Mouse (Mus musculus) forebrain, embryonic 11.5 days (tissue): ENCODE measurements around the gene Ociad1. TPM values are rescaled to one million over a fixed set of nuclear protein-coding genes. Genes with fewer than 3 reads are reported as not detected.
A peak's percentile ranks its signal among the peaks of the same experiment; 100 is the strongest.

ENCODE experiments used
- ATAC-seq: fragments of 200-750 bp; cut with Nextera tagmentation; replicated peaks from 2 replicates; pipeline ENCODE4 v1.8.0; 2017; ENCODE audit warnings: moderate TSS enrichment; ENCODE audit not compliant: low FRiP score
- DNase-seq: peaks from one replicate; pipeline ENCODE4 v3.0.0-alpha.2; 2017; ENCODE audit warnings: low spot score
- H3K27ac ChIP-seq: fragments of 300-500 bp; sonication (generic); 2 replicates; pipeline ENCODE4 v1.5.1; 2014; ENCODE audit warnings: low read depth, low read length
- H3K27me3 ChIP-seq: fragments of 300-500 bp; sonication (generic); 2 replicates; pipeline ENCODE4 v1.6.1; 2014; ENCODE audit warnings: mild to moderate bottlenecking, low read length, mixed read lengths; ENCODE audit not compliant: control insufficient read depth, insufficient read depth
- H3K36me3 ChIP-seq: fragments of 300-500 bp; sonication (generic); 2 replicates; pipeline ENCODE4 v1.6.1; 2014; ENCODE audit warnings: mild to moderate bottlenecking, low read length, moderate library complexity, mixed read lengths; ENCODE audit not compliant: control insufficient read depth, insufficient read depth
- H3K4me1 ChIP-seq: fragments of 300-500 bp; sonication (generic); replicated peaks from 2 replicates; pipeline ENCODE4 v1.6.1; 2014; ENCODE audit warnings: low read length, mixed read lengths; ENCODE audit not compliant: control insufficient read depth, insufficient read depth
- H3K4me2 ChIP-seq: fragments of 300-500 bp; sonication (generic); 2 replicates; pipeline ENCODE4 v1.6.1; 2014; ENCODE audit warnings: low read depth, mild to moderate bottlenecking, low read length, moderate library complexity, mixed read lengths; ENCODE audit not compliant: severe bottlenecking
- H3K4me3 ChIP-seq: fragments of 300-500 bp; sonication (generic); 2 replicates; pipeline ENCODE4 v1.5.1; 2014; ENCODE audit warnings: low read depth, low read length
- H3K9ac ChIP-seq: fragments of 300-500 bp; sonication (generic); 2 replicates; pipeline ENCODE4 v1.6.1; 2014; ENCODE audit warnings: low read length
- H3K9me3 ChIP-seq: fragments of 300-500 bp; sonication (generic); 2 replicates; pipeline ENCODE4 v1.6.1; 2016; ENCODE audit warnings: low read length, mixed read lengths; ENCODE audit not compliant: control insufficient read depth
- WGBS: fragments of 180-500 bp; shearing (Covaris S2); extraction: QIAGEN DNeasy Blood & Tissue Kit; methylation state at CpG from one replicate; pipeline ENCODE4 v1.1.7; 2014; 5-methylcytosine and 5-hydroxymethylcytosine counted together
- polyA plus RNA-seq: library from polyadenylated mRNA; unstranded; fragments of >200 nt; fragmentation: Nextera tagmentation; extraction: Ambion mirVana; gene quantifications from 2 replicates; pipeline ENCODE4 v1.2.1, GENCODE M21; 2014

Gene Ociad1
- polyA plus RNA-seq, 1 experiment from 2014 or later, result 143 TPM

- Histone ChIP-seq H3K27ac (no peak overlapping the region), H3K9ac (no peak overlapping the region), H3K4me2 (no peak overlapping the region), H3K36me3 (no peaks in the 10 kb centered on the region), H3K4me1 (peaks cover 3% of the 10 kb centered on the region; the same call in 1 of the 2 replicates), H3K4me3 (no peak overlapping the region), H3K9me3 (no peaks in the 10 kb centered on the region), H3K27me3 (no peaks in the 10 kb centered on the region)
- ATAC-seq (no peak), DNase-seq (no peak)
- WGBS, result 80% methylated on average over 10 of the region's 10 CpGs
These were observed 13.4 kb upstream of the Ociad1 start for GRCm38 (mm10) chr5:73279190-73279589.

GRCm38 (mm10) chr5:73279732-73280566, 12.6 kb upstream of the Ociad1 start:
- Histone ChIP-seq H3K4me2 (no peak overlapping the region), H3K27ac (no peak overlapping the region), H3K36me3 (no peaks in the 10 kb centered on the region), H3K27me3 (no peaks in the 10 kb centered on the region), H3K9me3 (no peaks in the 10 kb centered on the region), H3K4me3 (no peak overlapping the region), H3K4me1 (peaks cover 3% of the 10 kb centered on the region; the same call in 1 of the 2 replicates), H3K9ac (no peak overlapping the region)
- no peak for DNase-seq
- no peak for ATAC-seq
- 60% methylated on average over 4 of the region's 4 CpGs for WGBS

GRCm38 (mm10) chr5:73280567-73280850, 12.1 kb upstream of the Ociad1 start:
- no peaks in the 10 kb centered on the region for H3K9me3 ChIP-seq
- H3K4me1 ChIP-seq, result peaks cover 3% of the 10 kb centered on the region; the same call in 1 of the 2 replicates
- H3K27ac ChIP-seq, result no peak overlapping the region
- H3K36me3 ChIP-seq, result no peaks in the 10 kb centered on the region
- H3K4me3 ChIP-seq, result no peak overlapping the region
- H3K27me3 ChIP-seq, result no peaks in the 10 kb centered on the region
- WGBS, result 75% methylated on average over 4 of the region's 4 CpGs
- no peak overlapping the region for H3K4me2 ChIP-seq
- H3K9ac ChIP-seq, result no peak overlapping the region
- ATAC-seq (no peak), DNase-seq (no peak)

GRCm38 (mm10) chr5:73284046-73284445, 8.5 kb upstream of the Ociad1 start:
- H3K9me3 ChIP-seq, result no peaks in the 10 kb centered on the region

GRCm38 (mm10) chr5:73285470-73285978, 7.1 kb upstream of the Ociad1 start:
- no peak for ATAC-seq
- Histone ChIP-seq H3K4me2 (no peak overlapping the region), H3K27me3 (no peaks in the 10 kb centered on the region), H3K36me3 (no peaks in the 10 kb centered on the region), H3K4me1 (no peaks in the 10 kb centered on the region), H3K9me3 (no peaks in the 10 kb centered on the region), H3K9ac (no peak overlapping the region), H3K27ac (no peak overlapping the region), H3K4me3 (no peak overlapping the region)
- 88% methylated on average over 3 of the region's 3 CpGs for WGBS
- no peak for DNase-seq

More at GRCm38 (mm10) chr5:73284046-73284445, 8.5 kb upstream of the Ociad1 start:
- Histone ChIP-seq H3K9ac (no peak overlapping the region), H3K4me3 (no peak overlapping the region), H3K4me1 (peaks cover 3% of the 10 kb centered on the region; the same call in 1 of the 2 replicates), H3K4me2 (no peak overlapping the region), H3K36me3 (no peaks in the 10 kb centered on the region), H3K27me3 (no peaks in the 10 kb centered on the region), H3K27ac (no peak overlapping the region)
- ATAC-seq, result no peak
- no peak for DNase-seq

- no peaks in the 10 kb centered on the region for H3K4me1 ChIP-seq
- H3K4me2 ChIP-seq, result no peak overlapping the region
- DNase-seq (no peak), ATAC-seq (no peak)
- no peaks in the 10 kb centered on the region for H3K9me3 ChIP-seq
- H3K27me3 ChIP-seq, result no peaks in the 10 kb centered on the region
- 91% methylated on average over 5 of the region's 5 CpGs for WGBS
- H3K36me3 ChIP-seq, result no peaks in the 10 kb centered on the region
- no peak overlapping the region for H3K27ac ChIP-seq
- H3K9ac ChIP-seq, result no peak overlapping the region
- H3K4me3 ChIP-seq, result no peak overlapping the region
These were observed 6.0 kb upstream of the Ociad1 start for GRCm38 (mm10) chr5:73286603-73287002.

GRCm38 (mm10) chr5:73289900-73290299, 2.7 kb upstream of the Ociad1 start:
- Histone ChIP-seq H3K27me3 (no peaks in the 10 kb centered on the region), H3K36me3 (no peaks in the 10 kb centered on the region), H3K27ac (no peak overlapping the region), H3K4me2 (no peak overlapping the region), H3K4me1 (peaks cover 2% of the 10 kb centered on the region; the same call in 1 of the 2 replicates), H3K9ac (no peak overlapping the region), H3K4me3 (no peak overlapping the region), H3K9me3 (no peaks in the 10 kb centered on the region)
- ATAC-seq (no peak), DNase-seq (no peak)
- 64% methylated on average over 2 of the region's 2 CpGs for WGBS

- peak overlapping the region; percentile 78; the same call in 1 of the 2 replicates for H3K27ac ChIP-seq
- ATAC-seq, result no peak
- no peak for DNase-seq
- no peaks in the 10 kb centered on the region; the same call in 1 of the 2 replicates for H3K36me3 ChIP-seq
- peak overlapping the region; percentile 96 for H3K4me3 ChIP-seq
- H3K9me3 ChIP-seq, result no peaks in the 10 kb centered on the region
- H3K4me2 ChIP-seq, result peak overlapping the region; percentile 72
- H3K9ac ChIP-seq, result peak overlapping the region; percentile 93
- H3K27me3 ChIP-seq, result no peaks in the 10 kb centered on the region
- 16% methylated on average over 8 of the region's 8 CpGs for WGBS
- peaks cover 2% of the 10 kb centered on the region; the same call in 1 of the 2 replicates for H3K4me1 ChIP-seq
These were observed 859 bp downstream of the Ociad1 start for GRCm38 (mm10) chr5:73293458-73293827.

- Histone ChIP-seq H3K27me3 (no peaks in the 10 kb centered on the region), H3K9me3 (no peaks in the 10 kb centered on the region), H3K4me2 (no peak overlapping the region), H3K36me3 (no peaks in the 10 kb centered on the region; the same call in 1 of the 2 replicates), H3K4me3 (no peak overlapping the region), H3K27ac (no peak overlapping the region), H3K9ac (no peak overlapping the region), H3K4me1 (peaks cover 2% of the 10 kb centered on the region; the same call in 1 of the 2 replicates)
- 97% methylated on average over 7 of the region's 7 CpGs for WGBS
- DNase-seq (no peak), ATAC-seq (no peak)
These were observed 2.4 kb downstream of the Ociad1 start for GRCm38 (mm10) chr5:73295016-73295415.
